Mouse (Mus musculus): ENCODE results near the gene Srsf3. TPM values are rescaled to one million over a fixed set of nuclear protein-coding genes. Genes with fewer than 3 reads are reported as not detected.
"Not testable (repeated sequence)": the region's sequence is repeated elsewhere in the genome, so short reads cannot be mapped to it uniquely, and the experiment has no call there.

The Srsf3 gene
- total RNA-seq, 2 experiments from 2014 or later = 224 to 227 TPM

GRCm38 (mm10) chr17:29019391-29019790, 13.0 kb upstream of the Srsf3 start:
- no peak for DNase-seq

- no peak for DNase-seq
These were observed 12.0 kb upstream of the Srsf3 start for GRCm38 (mm10) chr17:29020444-29020843.

DNA sequence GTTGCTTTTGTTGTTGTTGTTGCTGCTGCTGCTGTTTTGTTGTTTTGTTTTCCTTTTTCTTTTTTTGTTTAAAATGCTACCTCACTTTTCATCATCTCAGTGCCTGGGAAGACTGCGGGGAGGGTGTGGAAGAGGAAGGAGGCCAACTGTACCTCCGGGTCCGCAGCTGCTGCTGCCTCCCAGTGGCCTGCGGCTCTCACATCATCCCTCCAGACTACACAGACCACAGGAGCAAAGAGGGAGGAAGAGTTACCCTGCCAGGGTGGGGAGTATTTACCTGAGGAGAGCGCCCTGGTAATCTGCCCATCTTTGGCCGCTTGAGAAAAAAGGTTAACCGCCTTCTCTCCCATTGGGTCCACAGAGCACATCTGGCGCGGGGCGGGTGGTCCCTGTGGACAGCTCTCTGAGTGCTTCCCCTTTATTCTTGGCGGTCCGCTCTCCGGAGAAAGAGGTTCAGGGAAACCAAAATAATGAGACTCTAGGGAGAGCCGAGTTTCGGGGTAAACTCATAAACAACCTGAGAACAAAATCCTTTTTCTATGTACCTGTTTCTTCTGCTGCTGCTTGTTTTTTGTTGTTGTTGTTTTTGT, 10.1 kb upstream of the Srsf3 start:
- DNase-seq = no peak

DNA sequence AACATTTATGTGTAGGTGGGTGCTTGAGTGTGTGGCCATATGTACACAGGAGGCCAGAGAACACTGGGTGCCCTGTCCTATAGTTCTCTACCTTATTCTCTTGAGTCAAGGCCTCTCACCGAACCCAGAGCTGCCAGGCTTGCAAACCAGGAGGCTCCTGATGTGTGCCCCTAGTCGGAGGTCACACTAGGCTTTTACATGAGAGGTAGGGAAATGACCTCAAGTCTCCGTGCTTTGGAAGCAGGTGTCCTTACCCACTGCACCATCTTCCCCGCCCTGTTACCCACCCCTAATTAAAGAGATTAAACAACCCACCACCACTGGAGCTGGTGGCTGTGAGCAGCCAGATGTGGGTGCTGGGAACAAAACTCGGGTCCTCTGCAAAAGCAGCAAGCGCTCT, 9.1 kb upstream of the Srsf3 start:
- DNase-seq = no peak

GRCm38 (mm10) chr17:29024047-29024892, 8.2 kb upstream of the Srsf3 start:
- DNase-seq = no peak

DNA sequence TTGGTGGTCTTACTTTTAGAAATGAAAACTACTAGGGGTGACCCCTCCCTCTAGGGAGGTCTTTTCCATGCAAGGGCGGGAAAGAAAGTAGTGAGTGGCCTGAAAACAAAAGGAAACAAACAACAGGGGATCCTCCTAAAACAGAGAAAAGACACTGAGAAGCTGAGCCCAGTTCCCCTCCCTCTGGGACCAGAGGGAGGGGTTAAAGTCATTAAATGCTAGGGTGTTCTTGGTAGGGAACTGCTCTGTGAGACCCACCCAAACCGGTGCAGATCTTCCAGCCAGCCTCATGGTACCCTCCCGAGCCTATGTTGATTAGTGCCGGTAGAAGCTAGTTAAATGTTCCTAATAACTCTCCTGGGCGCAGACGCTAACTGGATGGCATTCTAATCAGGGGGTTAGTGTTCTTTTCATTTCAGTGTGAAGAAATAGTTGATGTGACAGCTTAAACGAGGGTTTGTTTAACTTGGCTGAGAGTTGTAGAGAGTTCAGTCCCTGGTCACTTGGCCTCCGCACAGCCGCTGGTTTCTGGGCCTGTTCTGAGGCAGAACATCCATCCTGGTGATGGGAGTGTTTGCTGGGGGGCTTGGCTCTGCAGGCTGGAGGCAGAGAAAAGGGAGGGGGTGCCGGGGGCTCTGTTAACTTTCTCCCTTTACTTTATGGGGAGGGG, 7.4 kb upstream of the Srsf3 start:
- no peak for DNase-seq

DNA sequence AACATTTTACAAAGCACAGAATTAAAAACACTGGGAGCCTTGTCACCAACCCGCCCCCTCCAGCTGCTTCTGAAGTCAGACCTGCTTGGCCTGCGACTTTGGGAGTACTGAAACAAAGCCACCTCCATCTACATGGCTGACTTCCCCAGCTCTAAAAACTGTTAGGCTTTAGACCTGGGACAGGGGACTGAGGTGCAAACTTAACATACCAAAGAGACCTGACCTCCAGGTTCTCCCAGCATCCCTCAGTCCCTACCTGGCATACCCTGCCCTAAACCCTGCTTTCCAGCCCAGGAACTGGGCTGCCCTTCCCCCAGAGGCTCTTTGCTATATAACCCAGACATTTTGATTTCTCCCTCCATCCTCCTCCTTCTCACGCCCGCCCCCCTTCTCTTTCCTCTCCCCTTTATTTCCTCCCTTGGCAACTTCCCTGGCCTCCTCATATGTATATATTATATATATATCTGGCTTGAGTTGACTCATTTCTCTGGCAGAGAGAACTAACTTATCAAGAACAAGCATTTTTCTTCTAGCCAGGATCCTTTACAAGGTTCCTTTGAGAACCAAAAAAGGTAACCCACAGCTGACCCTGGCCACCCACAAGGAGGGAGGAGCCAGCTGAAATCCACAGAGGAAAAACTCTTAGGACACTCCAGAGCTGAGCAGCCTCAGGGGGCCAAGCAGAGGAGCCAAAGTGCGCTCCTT, 5.6 kb upstream of the Srsf3 start:
- DNase-seq = no peak

DNA sequence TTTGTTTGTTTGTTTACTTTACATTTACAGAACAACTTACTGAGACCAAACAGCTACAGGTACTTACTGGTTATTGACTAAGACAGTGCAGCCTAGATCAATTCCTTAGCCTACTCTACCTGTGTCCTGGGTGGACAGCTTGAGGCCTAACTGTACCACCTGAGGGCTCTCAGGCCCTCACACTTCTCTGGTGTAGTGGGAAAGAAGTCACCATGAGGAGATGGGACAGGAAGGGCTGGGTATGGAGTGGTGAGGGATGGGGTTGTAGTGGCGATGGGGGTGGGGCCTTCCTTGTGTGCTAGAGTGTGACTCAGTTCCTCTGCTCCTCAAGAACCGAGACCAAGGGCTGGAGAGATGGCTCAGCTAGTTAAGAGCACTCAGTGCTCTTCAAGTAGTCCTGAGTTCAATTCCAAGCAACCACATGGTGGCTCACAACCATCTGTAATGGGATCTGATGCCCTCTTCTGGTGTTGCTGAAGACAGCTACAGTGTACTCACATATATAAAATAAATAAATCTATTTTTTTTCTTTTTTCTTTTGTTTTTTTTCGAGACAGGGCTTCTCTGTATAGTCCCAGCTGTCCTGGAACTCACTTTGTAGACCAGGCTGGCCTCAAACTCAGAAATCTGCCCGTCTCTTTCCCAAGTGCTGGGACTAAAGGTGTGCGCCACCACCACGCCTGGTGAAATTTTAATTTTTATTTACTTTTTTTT, 1.9 kb upstream of the Srsf3 start:
- no peak for DNase-seq

GRCm38 (mm10) chr17:29031085-29031711, 1.2 kb upstream of the Srsf3 start:
- DNase-seq = not testable (repeated sequence)

DNA sequence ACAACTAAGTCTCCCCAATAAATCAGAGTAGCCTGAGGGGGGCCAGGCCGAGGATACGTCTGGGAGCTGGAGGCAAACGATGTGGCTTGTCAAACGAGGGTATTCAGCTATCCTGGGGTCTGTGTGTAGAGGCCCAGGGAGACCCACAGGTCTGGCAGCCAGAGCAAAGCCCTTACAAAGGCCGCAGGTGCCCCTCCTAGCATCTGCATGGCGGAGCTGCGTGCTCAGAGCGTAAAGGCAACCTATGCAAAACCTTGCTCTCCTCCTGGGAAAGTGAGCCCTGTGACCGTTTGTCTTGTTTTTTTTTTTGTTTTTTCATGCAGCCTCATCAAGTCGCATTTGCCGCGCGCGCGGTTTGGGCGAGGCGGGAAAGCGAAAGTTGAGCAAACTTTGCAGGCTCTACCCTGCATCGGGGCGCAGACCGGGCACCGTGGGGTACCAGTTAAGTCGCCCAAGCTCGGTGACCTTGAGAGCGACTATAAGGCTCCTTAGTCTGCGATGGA, 606 bp upstream of the Srsf3 start:
- peak; percentile 47 for DNase-seq

- DNase-seq = no peak
These were observed 1.2 kb downstream of the Srsf3 start for GRCm38 (mm10) chr17:29033569-29034061.

DNA sequence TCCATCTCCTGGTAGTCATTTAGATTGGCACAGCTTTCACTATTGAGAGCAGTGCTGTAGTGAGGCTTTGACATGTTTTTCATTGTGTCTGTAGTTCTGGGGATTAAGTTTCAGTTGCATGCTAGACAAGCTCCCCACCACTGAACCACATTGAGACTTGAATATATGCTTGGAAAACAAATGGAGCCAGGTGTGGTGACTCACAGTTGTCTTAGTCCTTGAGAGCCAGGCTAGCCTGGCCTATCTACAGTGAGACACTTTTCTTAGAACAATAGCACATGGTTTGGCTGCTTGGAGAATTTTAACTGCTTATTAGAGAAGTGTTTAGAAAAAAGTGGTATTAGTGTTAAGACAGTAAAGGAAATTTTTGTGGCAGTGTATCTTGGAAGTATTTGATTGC, 1.8 kb downstream of the Srsf3 start:
- no peak for DNase-seq

DNA sequence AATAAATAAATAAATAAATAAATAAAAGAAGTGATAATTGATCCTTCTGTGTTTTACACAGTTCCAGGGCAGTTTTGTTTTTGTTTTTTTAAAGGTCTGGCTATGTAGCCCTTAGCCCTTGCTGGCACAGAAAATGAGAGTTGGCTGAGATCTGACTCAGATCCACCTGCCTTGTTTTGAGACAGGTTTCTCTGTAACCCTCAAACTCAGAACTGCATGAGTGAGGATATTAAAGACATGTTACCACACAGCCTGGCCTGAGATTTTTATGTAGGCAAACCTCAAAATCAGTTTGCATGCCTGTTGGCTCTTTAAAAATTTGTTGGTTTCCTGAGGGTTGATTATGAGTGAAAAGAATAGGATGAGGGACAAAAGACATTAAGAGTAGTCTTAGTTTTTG, 3.1 kb downstream of the Srsf3 start:
- no peak for DNase-seq

GRCm38 (mm10) chr17:29039351-29039750, 6.9 kb downstream of the Srsf3 start:
- DNase-seq = peak; percentile 46

DNA sequence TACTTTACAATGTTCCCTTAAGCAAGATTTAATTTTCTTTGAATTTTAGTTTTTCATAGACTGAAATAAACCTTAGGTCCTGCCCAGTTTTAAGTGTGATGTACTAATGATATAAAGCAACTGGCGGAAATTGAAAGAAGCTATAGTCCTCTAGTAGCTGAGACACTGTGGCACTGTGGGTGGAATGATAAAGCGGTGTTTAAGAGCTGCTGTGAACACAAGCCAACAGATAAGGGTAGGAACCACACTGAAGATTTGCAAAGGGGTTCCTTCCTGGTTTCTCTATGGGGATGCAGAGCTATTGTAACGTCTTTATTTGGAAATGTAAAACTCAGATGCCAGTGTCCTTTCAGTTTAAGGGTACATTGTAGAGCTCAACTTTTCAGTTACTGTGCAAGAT, 9.2 kb downstream of the Srsf3 start:
- not testable (repeated sequence) for DNase-seq

- DNase-seq = no peak
These were observed 10.1 kb downstream of the Srsf3 start for GRCm38 (mm10) chr17:29042569-29042968.

GRCm38 (mm10) chr17:29043583-29043982, 11.2 kb downstream of the Srsf3 start:
- DNase-seq = no peak

DNA sequence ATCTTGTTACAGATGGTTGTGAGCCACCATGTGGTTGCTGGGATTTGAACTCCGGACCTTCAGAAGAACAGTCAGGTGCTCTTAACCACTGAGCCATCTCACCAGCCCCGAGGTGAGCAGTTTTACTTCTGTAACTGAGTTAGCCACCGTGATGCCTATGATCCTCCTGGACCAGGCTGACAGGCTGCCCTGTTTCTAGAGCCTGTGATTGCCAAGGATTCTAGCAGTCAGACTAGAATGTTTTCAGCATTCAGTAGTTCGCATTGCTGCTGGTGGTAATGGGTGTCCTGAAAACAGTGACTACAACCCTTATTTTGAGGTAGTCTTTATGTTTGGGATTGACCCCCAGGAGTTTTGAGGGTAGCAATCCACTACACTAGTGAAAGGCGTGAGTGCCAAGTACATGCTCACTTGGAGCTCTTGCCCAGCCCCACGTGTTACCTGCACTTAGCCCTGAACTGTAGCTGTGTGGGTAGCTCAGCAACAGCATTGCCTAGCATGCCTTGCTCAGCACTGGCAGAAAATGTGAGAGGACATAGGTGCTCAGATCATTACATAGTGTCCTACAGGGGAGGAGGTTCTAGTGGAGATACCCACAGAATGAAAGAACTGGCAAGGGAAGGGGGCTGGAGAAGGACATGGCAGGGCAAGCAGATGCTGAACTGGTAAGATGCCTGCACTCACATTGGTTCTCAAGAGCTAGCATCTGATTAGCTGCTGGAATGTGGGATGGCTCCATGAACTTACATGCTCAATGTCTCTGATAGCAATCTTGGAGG, 11.9 kb downstream of the Srsf3 start:
- no peak for DNase-seq

GRCm38 (mm10) chr17:29044925-29045319, 12.5 kb downstream of the Srsf3 start:
- no peak for DNase-seq

DNA sequence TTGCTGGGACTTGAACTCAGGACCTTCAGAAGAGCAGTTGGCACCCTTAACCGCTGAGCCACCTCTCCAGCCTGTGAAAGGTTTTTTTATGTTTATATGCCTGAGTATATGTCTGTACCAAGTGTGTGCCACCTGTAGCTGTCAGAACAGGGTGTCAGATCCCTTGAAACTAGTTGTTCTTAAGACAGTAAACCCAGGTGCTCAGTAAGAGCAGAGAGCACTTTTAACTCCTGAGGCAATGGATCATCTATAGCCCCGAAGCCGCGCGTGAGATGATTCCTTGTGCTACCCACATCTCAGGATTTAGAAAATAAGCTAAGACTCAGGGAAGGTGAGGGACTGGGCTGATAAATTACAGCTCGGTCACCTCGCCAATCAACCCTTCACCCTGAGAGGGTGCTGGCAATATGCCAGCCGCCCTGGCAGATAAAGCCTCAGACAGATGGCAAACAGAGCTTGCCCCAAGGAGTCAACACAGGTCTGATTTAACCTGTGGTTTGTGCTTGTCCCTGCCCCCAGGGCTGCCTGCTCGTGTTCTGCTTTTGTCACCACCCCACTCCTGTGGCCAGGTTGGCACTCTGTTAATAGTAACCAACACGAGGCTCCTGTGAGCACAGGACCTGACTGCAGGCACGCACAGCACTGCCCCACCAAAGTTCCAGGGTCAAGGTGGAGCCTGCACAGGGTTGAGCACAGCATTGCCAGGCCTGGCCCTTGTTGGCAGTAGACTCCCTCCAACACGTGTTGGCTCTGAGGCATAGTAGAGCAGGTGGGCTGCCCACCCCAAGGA, 13.5 kb downstream of the Srsf3 start:
- DNase-seq = peak; percentile 74

Data from heart, postnatal 4 days (tissue).